Mouse (Mus musculus) heart, adult 2 months (tissue): ENCODE results near the gene Flad1. TPM values are rescaled to one million over a fixed set of nuclear protein-coding genes. Genes with fewer than 3 reads are reported as not detected.

Experiments
- DNase-seq, 2 experiments: peaks; one replicate each; pipeline ENCODE4 v3.0.0; 2021
- H3K27ac ChIP-seq: fragments of 200-600 bp; 2 replicates; pipeline ENCODE4 v1.8.1; 2022
- H3K27me3 ChIP-seq: fragments of 200-500 bp; 2 replicates; pipeline ENCODE4 v1.6.1; 2012; ENCODE audit warnings: mild to moderate bottlenecking, low read length, inconsistent platforms, mixed read lengths; ENCODE audit not compliant: control insufficient read depth, insufficient read depth
- H3K36me3 ChIP-seq: fragments of 200-500 bp; 2 replicates; pipeline ENCODE4 v1.6.1; 2012; ENCODE audit warnings: low read length, inconsistent platforms; ENCODE audit not compliant: control insufficient read depth, insufficient read depth
- H3K4me1 ChIP-seq: fragments of 200-500 bp; 2 replicates; pipeline ENCODE4 v1.6.1; 2011; ENCODE audit warnings: low read length; ENCODE audit not compliant: control insufficient read depth, insufficient read depth
- H3K4me3 ChIP-seq: fragments of 200-600 bp; 2 replicates; pipeline ENCODE4 v1.8.1; 2022
- H3K79me2 ChIP-seq: fragments of 200-500 bp; replicated peaks from 2 replicates; pipeline ENCODE4 v1.6.1; 2012; ENCODE audit warnings: mild to moderate bottlenecking, inconsistent platforms, low read length, moderate library complexity, mixed read lengths; ENCODE audit not compliant: control insufficient read depth, insufficient read depth
- H3K9ac ChIP-seq: fragments of 200-500 bp; 2 replicates; pipeline ENCODE4 v1.6.1; 2012; ENCODE audit warnings: low read depth, mild to moderate bottlenecking, control low read depth, inconsistent platforms, low read length, mixed read lengths
- CTCF ChIP-seq: fragments of 200-600 bp; IDR thresholded peaks from 2 replicates; pipeline ENCODE4 v1.8.1; 2022; ENCODE audit warnings: antibody characterized with exemption, mild to moderate bottlenecking, moderate library complexity
- EP300 ChIP-seq: fragments of 200-500 bp; IDR thresholded peaks from 2 replicates; pipeline ENCODE4 v1.6.1; 2011; ENCODE audit warnings: low read depth, low read length, control low read depth; ENCODE audit not compliant: insufficient read depth
- POLR2A ChIP-seq: fragments of 200-500 bp; IDR thresholded peaks from 2 replicates; pipeline ENCODE4 v1.6.1; 2011; ENCODE audit warnings: mild to moderate bottlenecking, low read depth, low read length, control low read depth; ENCODE audit not compliant: insufficient read depth
- WGBS: fragments of 180-500 bp; shearing (Covaris S2); methylation state at CpG from one replicate; pipeline ENCODE4 v1.1.7; 2018; 5-methylcytosine and 5-hydroxymethylcytosine counted together
- intact Hi-C: fragments of 180-260 bp; cut with DNase I; formaldehyde crosslinking; loops from one replicate; pipeline ENCODE4 v1.15.1; 2025
- polyA plus RNA-seq: library from polyadenylated mRNA; depleted of rRNA; stranded (reverse); fragments of >200 nt; gene quantifications from 2 replicates; pipeline ENCODE4 v1.2.3, GENCODE M21; 2012
- total RNA-seq, 2 experiments: library from RNA; stranded (reverse); gene quantifications; 2 replicates each; pipeline ENCODE4 v1.2.3; 2021

Gene Flad1
- total and polyA plus RNA-seq, 3 experiments: 56.1 to 81.3 (median 59.7) TPM

GRCm38 (mm10) chr3:89380711-89381110 lies 31.0 kb downstream of the Flad1 start:
- no peak for DNase-seq
- Histone ChIP-seq H3K79me2 (no peaks in the 10 kb centered on the region), H3K27me3 (no peaks in the 10 kb centered on the region), H3K9ac (no peak overlapping the region), H3K4me1 (0 out of 2 replicates have a peak, but pooled peaks cover 1% of the 10 kb centered on the region), H3K4me3 (no peak overlapping the region), H3K27ac (no peak overlapping the region), H3K36me3 (no peaks in the 10 kb centered on the region)
- intact Hi-C loops: no loop called here
- 94% methylated on average over 18 of the region's 18 CpGs for WGBS
- TF ChIP-seq CTCF (no peak), EP300 (no peak), POLR2A (no peak)

- Histone ChIP-seq H3K79me2 (no peaks in the 10 kb centered on the region), H3K36me3 (no peaks in the 10 kb centered on the region), H3K4me1 (0 out of 2 replicates have a peak, but pooled peaks cover 1% of the 10 kb centered on the region), H3K27me3 (no peaks in the 10 kb centered on the region), H3K27ac (no peak overlapping the region), H3K9ac (no peak overlapping the region), H3K4me3 (no peak overlapping the region)
- no peak for DNase-seq
- intact Hi-C loops: no loop called here
- 93% methylated on average over 14 of the region's 14 CpGs for WGBS
- TF ChIP-seq CTCF: no peak
Measured at GRCm38 (mm10) chr3:89380291-89380690, 31.4 kb downstream of the Flad1 start.

DNA sequence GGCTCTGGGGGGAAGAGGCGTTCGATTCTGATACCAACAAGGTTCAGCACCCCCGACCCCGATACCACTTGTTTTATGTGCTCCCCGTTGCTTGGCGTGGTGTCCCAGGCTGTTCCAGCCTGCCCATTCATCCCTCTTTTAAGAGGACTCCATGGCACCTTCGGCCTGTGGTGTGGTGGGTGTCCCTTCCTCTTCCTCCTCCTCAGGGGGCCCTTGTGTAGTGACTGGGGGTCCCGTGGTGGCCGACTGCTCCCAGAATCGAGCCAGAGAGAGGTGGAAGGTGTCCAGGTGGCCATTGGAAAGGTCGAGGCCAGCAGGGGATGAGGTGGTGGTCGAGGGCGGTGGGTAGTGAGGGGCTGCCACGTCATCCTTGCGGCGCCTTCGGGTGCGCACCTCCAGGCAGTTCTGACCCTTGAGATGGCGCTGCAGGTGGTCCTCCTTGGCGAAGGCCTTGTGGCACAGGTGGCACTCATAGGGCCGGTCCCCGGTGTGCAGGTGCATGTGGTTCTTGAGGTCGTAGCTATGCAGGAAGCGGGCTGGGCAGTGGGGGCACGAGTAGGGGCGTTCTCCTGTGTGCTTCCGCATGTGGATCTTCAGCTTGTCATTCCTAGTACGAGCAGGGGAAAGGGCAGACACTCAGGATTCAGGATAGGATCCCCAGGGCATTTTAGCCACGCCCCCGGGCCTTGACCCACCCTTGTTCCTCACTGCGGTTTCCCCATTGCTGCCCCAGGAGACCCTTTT lies 32.1 kb downstream of the Flad1 start:
- WGBS: 86% methylated on average over 31 of the region's 31 CpGs

GRCm38 (mm10) chr3:89378394-89379067 lies 33.1 kb downstream of the Flad1 start:
- H3K27ac ChIP-seq: peak overlapping the region; percentile 67
- H3K27me3 ChIP-seq: no peaks in the 10 kb centered on the region
- TF ChIP-seq CTCF (peak; percentile 99), POLR2A (no peak), EP300 (peak; percentile 29; the same call in 1 of the 2 replicates)
- H3K79me2 ChIP-seq: no peaks in the 10 kb centered on the region
- H3K36me3 ChIP-seq: no peaks in the 10 kb centered on the region
- DNase-seq: peak; percentile 84 to 85
- peak overlapping the region; percentile 51 for H3K4me3 ChIP-seq
- intact Hi-C loops: loop anchor here (1.0 kb wide), 1 partner anchor 107 kb away; no protein-coding TSS in a partner anchor
- H3K4me1 ChIP-seq: 0 out of 2 replicates have a peak, but pooled peaks cover 1% of the 10 kb centered on the region
- peak overlapping the region; percentile 77 for H3K9ac ChIP-seq
- 4% methylated on average over 29 of the region's 29 CpGs for WGBS

More for the DNA sequence above, 32.1 kb downstream of the Flad1 start:
- H3K27me3 ChIP-seq: no peaks in the 10 kb centered on the region
- TF ChIP-seq EP300 (no peak), POLR2A (no peak), CTCF (no peak)
- no peak overlapping the region for H3K4me3 ChIP-seq
- no peak overlapping the region for H3K27ac ChIP-seq
- no peak for DNase-seq
- intact Hi-C loops: no loop called here
- H3K4me1 ChIP-seq: 0 out of 2 replicates have a peak, but pooled peaks cover 1% of the 10 kb centered on the region
- H3K79me2 ChIP-seq: no peaks in the 10 kb centered on the region
- H3K36me3 ChIP-seq: no peaks in the 10 kb centered on the region
- no peak overlapping the region for H3K9ac ChIP-seq

- 0 out of 2 replicates have a peak, but pooled peaks cover 1% of the 10 kb centered on the region for H3K4me1 ChIP-seq
- no peak overlapping the region for H3K9ac ChIP-seq
- H3K36me3 ChIP-seq: no peaks in the 10 kb centered on the region
- H3K27me3 ChIP-seq: no peaks in the 10 kb centered on the region
- DNase-seq: no peak
- 88% methylated on average over 4 of the region's 4 CpGs for WGBS
- H3K79me2 ChIP-seq: no peaks in the 10 kb centered on the region
- no peak overlapping the region for H3K4me3 ChIP-seq
- TF ChIP-seq POLR2A: no peak
- TF ChIP-seq CTCF: no peak
- TF ChIP-seq EP300: no peak
- no peak overlapping the region for H3K27ac ChIP-seq
- intact Hi-C loops: loop anchor here (1.0 kb wide), 1 partner anchor 107 kb away; no protein-coding TSS in a partner anchor
Measured at GRCm38 (mm10) chr3:89377831-89378230, 33.8 kb downstream of the Flad1 start.

DNA sequence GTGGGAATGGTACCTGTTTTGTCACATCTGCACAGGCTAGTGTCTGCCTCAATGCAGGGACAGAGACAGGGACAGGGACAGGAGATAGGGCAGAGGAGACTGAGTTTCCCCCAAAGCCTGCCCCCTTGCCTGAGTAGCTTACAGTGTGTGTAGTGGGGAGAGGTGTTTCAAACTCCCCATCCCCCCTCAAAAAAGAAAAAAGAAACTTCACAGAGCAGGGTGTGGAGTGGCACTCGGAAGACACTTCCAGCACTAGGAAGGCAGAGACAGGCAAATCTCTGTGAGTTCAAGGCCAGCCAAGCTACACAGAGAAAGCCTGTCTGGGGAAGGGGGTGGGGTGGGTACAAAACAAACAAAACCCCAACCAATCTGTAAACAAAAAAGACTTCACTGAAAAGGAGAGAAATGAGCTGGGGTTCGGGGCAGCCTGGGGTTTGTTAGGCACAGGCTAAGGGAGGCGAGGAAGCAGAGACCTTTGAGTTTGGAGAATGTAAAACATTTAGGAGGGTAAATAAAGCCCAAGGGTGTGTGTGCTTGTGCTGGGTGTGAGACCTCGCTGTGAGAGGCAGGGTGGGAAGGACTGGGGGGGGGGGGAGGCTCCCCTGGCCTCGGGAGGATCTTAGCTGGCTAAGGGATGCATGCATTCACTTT lies 38.0 kb downstream of the Flad1 start:
- H3K9ac ChIP-seq: no peak overlapping the region
- H3K4me1 ChIP-seq: no peaks in the 10 kb centered on the region
- DNase-seq: no peak
- 55% methylated on average over 5 of the region's 5 CpGs for WGBS
- no peak overlapping the region for H3K27ac ChIP-seq
- no peaks in the 10 kb centered on the region for H3K27me3 ChIP-seq
- H3K36me3 ChIP-seq: no peaks in the 10 kb centered on the region
- no peaks in the 10 kb centered on the region for H3K79me2 ChIP-seq
- intact Hi-C loops: no loop called here
- TF ChIP-seq EP300 (no peak), POLR2A (no peak), CTCF (no peak)
- no peak overlapping the region for H3K4me3 ChIP-seq
